Mouse (Mus musculus): ENCODE results near the gene Rap2c.

Rap2c gene

GRCm38 (mm10) chrX:50969907-50970306 lies 47.9 kb downstream of the Rap2c start:
- no peak for DNase-seq (ENCODE audit: low read depth, low spot score)

GRCm38 (mm10) chrX:50968157-50968932 lies 49.5 kb downstream of the Rap2c start:
- DNase-seq (ENCODE audit: low read depth, low spot score) = peak; percentile 2

GRCm38 (mm10) chrX:50965157-50965556 lies 52.7 kb downstream of the Rap2c start:
- no peak for DNase-seq (ENCODE audit: low read depth, low spot score)

- DNase-seq (ENCODE audit: low read depth, low spot score) = no peak
These were observed 54.9 kb downstream of the Rap2c start for GRCm38 (mm10) chrX:50962955-50963354.
